Mouse (Mus musculus): ENCODE results near the gene Bmpr2. TPM values are rescaled to one million over a fixed set of nuclear protein-coding genes. Genes with fewer than 3 reads are reported as not detected.

The Bmpr2 gene
- polyA plus RNA-seq, 1 experiment from 2014 or later = 11.2 TPM

Other genes starting within 250 kb of the Bmpr2 start
- 0.51 and 0.55 TPM in 2 replicates for gene Gm973, start 247.1 kb upstream of the Bmpr2 start, polyA plus RNA-seq (2014; fragmentation: Nextera tagmentation; extraction: Ambion mirVana)
- 597 and 627 TPM in 2 replicates for gene Sumo1, start 92.6 kb upstream of the Bmpr2 start, polyA plus RNA-seq (2014; fragmentation: Nextera tagmentation; extraction: Ambion mirVana)
- gene Nop58, start 78.4 kb upstream of the Bmpr2 start, polyA plus RNA-seq (2014; fragmentation: Nextera tagmentation; extraction: Ambion mirVana) = 281 and 317 TPM in 2 replicates
- gene Fam117b, start 149.6 kb downstream of the Bmpr2 start, polyA plus RNA-seq (2014; fragmentation: Nextera tagmentation; extraction: Ambion mirVana) = 14.7 and 16.0 TPM in 2 replicates